Mouse (Mus musculus) heart, embryonic 14.5 days (tissue): Measurements from ENCODE around the gene Mapk7. TPM values are rescaled to one million over a fixed set of nuclear protein-coding genes. Genes with fewer than 3 reads are reported as not detected.

ENCODE experiments used
- ATAC-seq: fragments of 200-750 bp; cut with Nextera tagmentation; 2 replicates; pipeline ENCODE4 v1.8.0; 2017; ENCODE audit warnings: low read depth, moderate TSS enrichment; ENCODE audit not compliant: insufficient number of reproducible peaks, insufficient read depth, low FRiP score
- H3K27ac ChIP-seq, 2 experiments: fragments of 200-500 bp in 1 of 2; fragments of 300-500 bp in 1 of 2; sonication (generic) in 1 of 2; replicated peaks in 1 of 2; 2 replicates each; pipeline ENCODE4 v1.5.1; 2012 to 2014; ENCODE audit warnings: low read depth in 2 of 2, low read length in 2 of 2, control low read depth in 1 of 2, mild to moderate bottlenecking in 1 of 2, mixed read lengths in 1 of 2; ENCODE audit not compliant: control insufficient read depth in 1 of 2, insufficient read depth in 1 of 2
- H3K27me3 ChIP-seq: fragments of 300-500 bp; sonication (generic); 2 replicates; pipeline ENCODE4 v1.6.1; 2014; ENCODE audit warnings: mild to moderate bottlenecking, low read length, control low read depth; ENCODE audit not compliant: control insufficient read depth, insufficient read depth
- H3K36me3 ChIP-seq: fragments of 300-500 bp; sonication (generic); 2 replicates; pipeline ENCODE4 v1.6.1; 2014; ENCODE audit warnings: mild to moderate bottlenecking, control low read depth, low read length, mixed read lengths; ENCODE audit not compliant: control insufficient read depth, insufficient read depth
- H3K4me1 ChIP-seq, 2 experiments: fragments of 200-500 bp in 1 of 2; fragments of 300-500 bp in 1 of 2; sonication (generic) in 1 of 2; 2 replicates each; pipeline ENCODE4 v1.6.1; 2012 to 2014; ENCODE audit warnings: low read length in 2 of 2, control low read depth in 1 of 2, mixed read lengths in 1 of 2; ENCODE audit not compliant: control insufficient read depth in 2 of 2, insufficient read depth in 2 of 2
- H3K4me2 ChIP-seq: fragments of 300-500 bp; sonication (generic); 2 replicates; pipeline ENCODE4 v1.6.1; 2014; ENCODE audit warnings: mild to moderate bottlenecking, low read length
- H3K4me3 ChIP-seq, 2 experiments: fragments of 200-500 bp in 1 of 2; fragments of 300-500 bp in 1 of 2; sonication (generic) in 1 of 2; 2 replicates each; pipeline ENCODE4 v1.5.1; 2012 to 2014; ENCODE audit warnings: low read length in 2 of 2, mild to moderate bottlenecking in 2 of 2, control low read depth in 1 of 2, low read depth in 1 of 2, moderate library complexity in 1 of 2; ENCODE audit not compliant: control insufficient read depth in 1 of 2, insufficient read depth in 1 of 2
- H3K9ac ChIP-seq: fragments of 300-500 bp; sonication (generic); 2 replicates; pipeline ENCODE4 v1.6.1; 2014; ENCODE audit warnings: mild to moderate bottlenecking, low read length
- H3K9me3 ChIP-seq: fragments of 300-500 bp; sonication (generic); 2 replicates; pipeline ENCODE4 v1.6.1; 2016; ENCODE audit warnings: low read length, control low read depth; ENCODE audit not compliant: control insufficient read depth
- WGBS: fragments of 180-500 bp; shearing (Covaris S2); extraction: QIAGEN DNeasy Blood & Tissue Kit; methylation state at CpG from one replicate; pipeline ENCODE4 v1.1.7; 2014; 5-methylcytosine and 5-hydroxymethylcytosine counted together
- polyA plus RNA-seq: library from polyadenylated mRNA; unstranded; fragments of >200 nt; fragmentation: Nextera tagmentation; extraction: Ambion mirVana; gene quantifications from 2 replicates; pipeline ENCODE4 v1.2.1, GENCODE M21; 2014

Gene Mapk7
- polyA plus RNA-seq, 1 experiment from 2014 or later = 23.2 TPM

GRCm38 (mm10) chr11:61439170-61439569 is 55.0 kb downstream of the Mapk7 start:
- H3K36me3 ChIP-seq = no peaks in the 10 kb centered on the region
- H3K9ac ChIP-seq = no peak overlapping the region
- H3K4me1 ChIP-seq = no peaks in the 10 kb centered on the region
- no peaks in the 10 kb centered on the region for H3K27me3 ChIP-seq
- no peak overlapping the region for H3K4me3 ChIP-seq
- H3K4me2 ChIP-seq = no peak overlapping the region
- ATAC-seq = no peak
- no peak overlapping the region for H3K27ac ChIP-seq
- no peaks in the 10 kb centered on the region for H3K9me3 ChIP-seq
- 68% methylated on average over 3 of the region's 3 CpGs for WGBS

Other genes starting within 250 kb of the Mapk7 start
- 35.7 and 43.8 TPM in 2 replicates for gene Aldh3a2, start 226.9 kb downstream of the Mapk7 start, polyA plus RNA-seq
- 0.35 TPM in 1 of 2 replicates, not detected in the other for gene Slc47a2, start 151.5 kb downstream of the Mapk7 start, polyA plus RNA-seq
- gene Slc47a1, start 116.1 kb downstream of the Mapk7 start, polyA plus RNA-seq = 22.0 and 25.3 TPM in 2 replicates
- gene Rnf112, start 40.3 kb downstream of the Mapk7 start, polyA plus RNA-seq = 0.15 TPM in 1 of 2 replicates, not detected in the other
- gene Mfap4, start 9.0 kb downstream of the Mapk7 start, polyA plus RNA-seq = 123 and 146 TPM in 2 replicates
- 13.3 and 15.3 TPM in 2 replicates for gene B9d1, start 10.7 kb upstream of the Mapk7 start, polyA plus RNA-seq
- 23.9 and 24.9 TPM in 2 replicates for gene Epn2, start 85.3 kb upstream of the Mapk7 start, polyA plus RNA-seq
- 7.4 and 10.3 TPM in 2 replicates for gene Grap, start 158.9 kb upstream of the Mapk7 start, polyA plus RNA-seq
- gene Fam83g, start 189.7 kb upstream of the Mapk7 start, polyA plus RNA-seq = 0.58 and 0.93 TPM in 2 replicates
- gene Slc5a10, start 226.4 kb upstream of the Mapk7 start, polyA plus RNA-seq = 0.13 TPM in 1 of 2 replicates, not detected in the other